Mouse (Mus musculus): Measurements from ENCODE around the gene Lias. TPM values are rescaled to one million over a fixed set of nuclear protein-coding genes. Genes with fewer than 3 reads are reported as not detected.

The Lias gene
- polyA plus RNA-seq, 1 experiment from 2014 or later: 55.6 TPM

DNA sequence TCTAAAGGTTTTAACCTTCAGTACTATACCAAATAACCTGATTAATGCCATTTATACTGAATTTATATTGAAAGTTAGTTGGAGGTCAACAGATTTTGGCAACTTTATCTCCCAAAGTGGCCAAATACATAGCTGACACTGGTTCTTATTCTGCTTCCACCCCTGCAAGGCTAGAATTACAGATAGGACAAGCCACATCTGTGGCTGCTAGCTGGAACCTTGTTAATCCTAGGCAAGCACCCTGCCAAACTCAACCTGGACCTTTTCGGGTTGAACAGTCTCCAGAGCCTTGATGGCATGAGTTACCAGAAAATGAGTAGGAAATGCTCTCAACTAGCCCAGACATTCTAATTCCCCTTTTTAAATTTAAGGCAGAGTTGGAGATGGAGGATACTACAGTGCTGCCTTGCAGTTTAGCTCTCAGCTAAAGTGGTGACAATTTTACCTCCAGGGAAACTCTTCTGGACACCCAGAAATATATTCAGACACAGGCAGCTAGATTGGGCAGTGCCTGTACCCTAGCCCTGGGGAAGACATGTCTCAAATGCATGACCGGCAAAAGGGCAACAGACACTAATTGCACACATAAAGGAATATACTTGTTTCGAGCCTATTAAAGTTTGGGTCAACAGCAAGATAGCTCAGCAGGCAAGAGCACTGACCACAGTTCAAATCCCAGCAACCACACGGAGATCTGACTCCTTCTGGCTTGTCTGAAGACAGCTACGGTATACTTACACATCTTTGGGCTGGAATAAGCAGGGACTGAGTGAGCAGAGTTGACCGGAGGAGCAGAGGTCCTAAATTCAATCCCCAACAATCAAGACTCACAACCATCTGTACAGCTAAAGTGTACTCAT, 4.1 kb upstream of the Lias start:
- no peak for ATAC-seq (ENCODE audit: insufficient number of reproducible peaks, low FRiP score)
- Histone ChIP-seq H3K27me3 (replicated peaks) (no peaks in the 10 kb centered on the region), H3K4me3 (no peak overlapping the region), H3K9me3 (replicated peaks) (no peaks in the 10 kb centered on the region), H3K4me2 (no peak overlapping the region), H3K36me3 (peaks cover 38% of the 10 kb centered on the region), H3K27ac (ENCODE audit: poor library complexity, severe bottlenecking) (no peak overlapping the region), H3K4me1 (replicated peaks) (peaks cover 14% of the 10 kb centered on the region), H3K9ac (no peak overlapping the region)
- WGBS: 74% methylated on average over 6 of the region's 6 CpGs

DNA sequence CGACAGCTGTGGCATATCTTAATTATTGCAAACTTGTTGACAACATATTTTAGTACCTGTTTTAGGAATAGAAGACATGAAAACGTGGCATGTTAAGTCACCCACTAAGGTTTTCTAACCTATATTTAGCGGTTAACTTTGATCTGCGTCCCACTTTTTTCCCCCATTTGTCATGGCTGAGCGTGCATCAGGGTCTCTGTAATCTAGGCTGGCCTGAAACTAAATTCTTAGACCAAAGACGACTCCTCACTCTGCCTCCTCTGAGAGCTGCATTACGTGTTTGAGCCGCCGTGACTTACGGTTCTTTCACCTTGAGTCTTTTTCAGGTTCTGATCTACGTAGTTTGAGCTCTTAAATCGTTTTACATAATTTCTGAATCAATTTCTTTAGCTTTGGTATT, 456 bp downstream of the Lias start:
- Histone ChIP-seq H3K9ac (peak overlapping the region; percentile 76), H3K4me1 (replicated peaks) (peaks cover 14% of the 10 kb centered on the region), H3K4me2 (peak overlapping the region; percentile 90), H3K4me3 (peak overlapping the region; percentile 96), H3K36me3 (peaks cover 52% of the 10 kb centered on the region), H3K27me3 (replicated peaks) (no peaks in the 10 kb centered on the region), H3K9me3 (replicated peaks) (no peaks in the 10 kb centered on the region), H3K27ac (ENCODE audit: poor library complexity, severe bottlenecking) (peak overlapping the region; percentile 59; the same call in 1 of the 2 replicates)
- 5% methylated on average over 12 of the region's 12 CpGs for WGBS
- no peak for ATAC-seq (ENCODE audit: insufficient number of reproducible peaks, low FRiP score)

DNA sequence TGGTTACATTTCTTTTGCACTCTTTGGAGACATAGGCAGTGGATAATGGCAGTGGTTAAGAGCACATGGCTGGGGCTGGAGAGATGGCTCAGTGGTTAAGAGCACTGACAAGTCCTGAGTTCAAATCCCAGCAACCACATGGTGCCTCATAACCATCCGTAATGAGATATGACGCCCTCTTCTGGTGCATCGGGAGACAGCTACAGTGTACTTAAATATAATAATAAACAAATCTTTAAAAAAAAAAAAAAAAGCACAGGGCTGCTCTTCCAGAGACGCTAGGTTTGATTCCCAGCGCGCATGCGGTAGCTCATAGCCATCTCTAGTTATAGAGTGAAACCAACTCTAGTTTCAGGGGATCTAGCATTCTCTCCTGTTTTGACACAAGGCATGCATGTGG, 3.1 kb downstream of the Lias start:
- Histone ChIP-seq H3K4me1 (replicated peaks) (peaks cover 9% of the 10 kb centered on the region), H3K27ac (ENCODE audit: poor library complexity, severe bottlenecking) (no peak overlapping the region), H3K27me3 (replicated peaks) (no peaks in the 10 kb centered on the region), H3K9ac (no peak overlapping the region), H3K4me3 (no peak overlapping the region), H3K4me2 (no peak overlapping the region), H3K9me3 (replicated peaks) (no peaks in the 10 kb centered on the region), H3K36me3 (peaks cover 48% of the 10 kb centered on the region)
- 89% methylated on average over 7 of the region's 7 CpGs for WGBS
- no peak for ATAC-seq (ENCODE audit: insufficient number of reproducible peaks, low FRiP score)

DNA sequence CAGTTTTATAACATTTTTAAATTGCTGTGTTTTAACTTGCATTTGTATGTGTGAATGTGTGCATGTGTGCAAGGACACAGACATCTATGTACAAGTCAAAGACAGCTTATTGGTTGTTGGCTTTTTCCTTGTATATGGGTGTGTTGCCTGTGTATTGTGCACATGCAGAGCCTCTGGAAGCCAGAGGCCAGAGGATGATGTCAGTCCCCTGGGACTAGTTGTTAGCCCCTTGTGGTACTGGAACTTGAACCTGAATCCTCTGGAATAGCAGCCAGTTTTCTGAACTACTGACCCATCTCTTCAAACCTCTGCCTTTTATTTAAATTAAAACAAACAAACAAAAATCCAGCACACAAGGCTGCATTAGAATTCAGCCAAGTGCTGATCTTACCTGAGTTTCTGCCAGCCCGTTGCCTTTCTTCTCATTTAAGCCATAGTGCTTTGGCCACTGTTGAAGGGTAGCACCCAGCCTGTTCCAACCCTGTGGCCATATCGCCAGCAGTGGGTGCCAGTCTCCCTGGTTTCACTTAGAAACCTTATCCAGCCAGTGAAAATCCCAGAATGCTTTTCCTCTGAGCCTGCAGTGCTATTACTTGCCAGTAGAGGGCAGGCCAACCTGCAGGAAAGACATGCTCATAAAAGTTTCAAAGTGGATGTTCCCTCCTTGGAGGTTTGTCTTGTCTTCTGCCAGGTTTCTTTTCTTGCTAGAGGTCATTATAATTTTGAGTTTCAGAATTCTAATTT, 10.1 kb downstream of the Lias start:
- peaks cover 74% of the 10 kb centered on the region for H3K36me3 ChIP-seq
- H3K4me3 ChIP-seq: no peak overlapping the region
- no peaks in the 10 kb centered on the region for H3K9me3 ChIP-seq (replicated peaks)
- H3K27ac ChIP-seq (ENCODE audit: poor library complexity, severe bottlenecking): no peak overlapping the region
- no peaks in the 10 kb centered on the region for H3K27me3 ChIP-seq (replicated peaks)
- no peak overlapping the region for H3K4me2 ChIP-seq
- no peaks in the 10 kb centered on the region for H3K4me1 ChIP-seq (replicated peaks)
- WGBS: 23% methylated on average over 2 of the region's 2 CpGs
- ATAC-seq (ENCODE audit: insufficient number of reproducible peaks, low FRiP score): 0 out of 2 replicates have a peak, but pooled peaks have one; percentile 45
- no peak overlapping the region for H3K9ac ChIP-seq

DNA sequence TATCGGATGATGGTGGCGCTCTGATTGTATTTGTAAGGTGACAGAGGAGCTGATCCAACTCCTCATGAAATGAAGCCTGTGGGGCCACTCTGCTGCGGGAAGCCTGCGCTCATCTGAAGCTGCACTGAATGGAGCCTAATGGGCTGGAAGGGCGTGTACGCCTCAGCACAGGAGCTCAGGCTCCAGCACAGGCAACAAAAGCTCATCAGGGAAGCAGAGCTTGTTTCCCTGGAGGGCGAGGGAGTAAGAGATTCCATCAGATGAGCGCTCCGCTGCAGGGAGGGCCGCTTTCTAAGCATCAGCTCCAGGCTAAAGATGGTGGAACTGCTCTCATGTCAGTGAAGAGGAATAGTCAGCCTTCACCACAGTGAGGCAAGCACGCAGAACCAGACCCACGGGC, 16.7 kb downstream of the Lias start:
- Histone ChIP-seq H3K27me3 (replicated peaks) (no peaks in the 10 kb centered on the region), H3K9ac (peak overlapping the region; percentile 22; the same call in 1 of the 2 replicates), H3K4me1 (replicated peaks) (peaks cover 7% of the 10 kb centered on the region), H3K9me3 (replicated peaks) (no peaks in the 10 kb centered on the region), H3K36me3 (peaks cover 66% of the 10 kb centered on the region), H3K27ac (ENCODE audit: poor library complexity, severe bottlenecking) (peak overlapping the region; percentile 37; the same call in 1 of the 2 replicates), H3K4me2 (no peak overlapping the region), H3K4me3 (no peak overlapping the region)
- no peak for ATAC-seq (ENCODE audit: insufficient number of reproducible peaks, low FRiP score)
- whole genome bisulfite sequencing: 54% methylated on average over 12 of the region's 12 CpGs

DNA sequence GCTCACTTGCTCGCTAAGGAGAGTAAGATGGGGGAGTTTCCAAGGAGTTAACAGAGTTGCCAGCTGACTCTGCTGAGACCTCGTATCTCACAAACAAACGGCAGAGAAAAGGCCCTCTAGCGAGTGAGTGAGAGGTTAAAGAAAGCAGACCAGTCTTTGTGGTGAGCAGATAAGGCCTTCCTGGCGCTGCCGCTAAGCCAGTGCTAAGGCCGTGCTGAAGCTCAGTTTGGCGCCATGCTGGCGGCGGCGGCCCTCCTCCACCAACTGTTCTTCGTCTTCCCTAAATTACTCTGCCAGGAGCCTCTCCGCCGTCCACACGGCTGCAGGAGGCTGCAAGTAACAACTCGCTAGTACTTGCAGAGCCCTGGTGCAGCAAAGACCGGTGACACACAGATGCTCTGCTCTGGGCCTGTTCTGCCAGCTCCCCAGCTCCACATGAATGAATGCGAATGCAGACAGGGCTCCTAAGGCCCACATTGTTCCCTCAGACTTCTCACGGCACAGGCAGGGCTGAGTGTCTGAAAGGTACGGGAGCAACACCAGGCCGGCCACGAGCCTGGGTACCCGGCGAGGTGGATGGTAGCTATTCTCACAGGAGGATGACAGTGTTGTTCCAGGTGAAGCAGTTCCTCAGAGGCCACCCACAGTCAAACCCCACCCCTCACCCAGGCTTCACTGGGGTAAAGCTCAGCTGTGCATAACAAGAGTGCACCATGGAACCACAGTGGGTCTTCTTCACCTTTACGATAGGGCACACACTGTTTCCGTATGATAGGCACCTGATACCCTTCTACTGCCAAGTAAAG, 24.6 kb downstream of the Lias start:
- Histone ChIP-seq H3K9ac (peak overlapping the region; percentile 54), H3K9me3 (replicated peaks) (no peaks in the 10 kb centered on the region), H3K36me3 (peaks cover 53% of the 10 kb centered on the region), H3K4me1 (replicated peaks) (peaks cover 34% of the 10 kb centered on the region), H3K4me2 (peak overlapping the region; percentile 58), H3K27me3 (replicated peaks) (no peaks in the 10 kb centered on the region), H3K4me3 (peak overlapping the region; percentile 20; the same call in 1 of the 2 replicates), H3K27ac (ENCODE audit: poor library complexity, severe bottlenecking) (peak overlapping the region; percentile 99)
- peak; percentile 92 for ATAC-seq (ENCODE audit: insufficient number of reproducible peaks, low FRiP score)
- WGBS: 8% methylated on average over 26 of the region's 26 CpGs

DNA sequence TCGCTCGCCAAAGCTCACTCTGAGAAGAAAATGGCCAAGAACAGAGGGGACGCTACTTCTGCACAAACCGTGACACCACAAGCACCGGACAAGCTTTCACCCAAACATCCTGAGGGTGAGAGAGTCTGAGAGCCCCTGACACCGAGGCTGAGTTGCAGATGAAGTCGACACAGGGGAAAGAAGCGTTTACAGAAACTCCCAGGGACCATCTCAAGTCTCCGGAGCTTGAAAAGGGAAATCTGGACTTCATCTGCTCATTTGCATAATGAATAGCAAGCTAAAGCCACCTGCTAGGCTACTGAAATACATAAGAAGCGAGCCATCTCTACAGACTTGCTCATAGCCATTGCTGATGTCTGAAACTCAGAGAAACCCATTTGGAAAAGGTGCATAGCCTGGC, 27.8 kb downstream of the Lias start:
- WGBS: 81% methylated on average over 10 of the region's 10 CpGs

DNA sequence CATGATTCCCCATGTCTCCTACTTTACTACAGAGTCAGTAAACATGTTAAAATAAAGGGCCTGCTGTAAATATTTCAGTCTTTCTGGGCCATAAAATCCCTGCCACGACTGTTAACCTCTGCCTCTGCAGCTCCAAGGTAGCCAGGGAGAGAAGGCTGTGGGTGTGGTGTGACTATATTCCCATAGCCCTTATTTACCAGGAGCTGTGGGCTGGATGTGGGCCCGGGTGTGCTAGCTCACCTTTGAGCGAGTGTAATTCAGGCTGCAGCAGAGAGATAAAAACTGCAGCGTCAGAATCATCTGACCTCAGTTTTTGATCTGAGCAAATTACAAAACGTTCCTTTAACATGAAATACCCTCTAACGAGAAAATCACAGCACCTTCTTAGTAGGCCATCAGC, 29.5 kb downstream of the Lias start:
- Histone ChIP-seq H3K36me3 (peaks cover 80% of the 10 kb centered on the region), H3K9me3 (replicated peaks) (no peaks in the 10 kb centered on the region), H3K4me2 (no peak overlapping the region), H3K27ac (ENCODE audit: poor library complexity, severe bottlenecking) (no peak overlapping the region), H3K4me1 (replicated peaks) (peaks cover 19% of the 10 kb centered on the region), H3K4me3 (no peak overlapping the region), H3K9ac (no peak overlapping the region), H3K27me3 (replicated peaks) (no peaks in the 10 kb centered on the region)
- ATAC-seq (ENCODE audit: insufficient number of reproducible peaks, low FRiP score): no peak
- WGBS: 74% methylated on average over 6 of the region's 6 CpGs

More for the DNA sequence above, 27.8 kb downstream of the Lias start:
- H3K9ac ChIP-seq: no peak overlapping the region
- no peak overlapping the region for H3K27ac ChIP-seq (ENCODE audit: poor library complexity, severe bottlenecking)
- H3K4me2 ChIP-seq: no peak overlapping the region
- no peaks in the 10 kb centered on the region for H3K27me3 ChIP-seq (replicated peaks)
- peaks cover 32% of the 10 kb centered on the region for H3K4me1 ChIP-seq (replicated peaks)
- no peak for ATAC-seq (ENCODE audit: insufficient number of reproducible peaks, low FRiP score)
- H3K4me3 ChIP-seq: no peak overlapping the region
- H3K9me3 ChIP-seq (replicated peaks): no peaks in the 10 kb centered on the region
- H3K36me3 ChIP-seq: peaks cover 69% of the 10 kb centered on the region

DNA sequence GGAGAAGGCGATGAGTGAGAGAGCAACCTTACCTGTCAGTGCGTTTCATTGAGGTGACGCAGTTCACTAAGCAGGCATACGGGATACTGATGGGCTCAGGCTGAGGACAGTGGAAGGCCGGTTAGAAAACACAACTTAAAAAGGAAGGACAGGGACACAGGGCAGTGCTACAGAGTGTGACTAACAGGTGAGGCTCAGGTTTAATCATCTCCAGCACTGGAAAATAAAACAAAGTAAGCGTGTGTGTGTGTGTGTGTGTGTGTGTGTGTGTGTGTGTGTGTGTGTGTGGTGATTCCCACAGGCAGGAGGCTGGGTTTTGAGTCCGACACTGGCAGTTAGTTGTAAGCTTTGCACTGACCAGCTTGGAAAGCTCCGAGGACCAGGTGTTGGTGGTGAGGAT, 31.5 kb downstream of the Lias start:
- Histone ChIP-seq H3K4me1 (replicated peaks) (no peaks in the 10 kb centered on the region), H3K4me3 (no peak overlapping the region), H3K9me3 (replicated peaks) (no peaks in the 10 kb centered on the region), H3K4me2 (no peak overlapping the region), H3K9ac (no peak overlapping the region), H3K36me3 (peaks cover 84% of the 10 kb centered on the region), H3K27ac (ENCODE audit: poor library complexity, severe bottlenecking) (no peak overlapping the region), H3K27me3 (replicated peaks) (no peaks in the 10 kb centered on the region)
- ATAC-seq (ENCODE audit: insufficient number of reproducible peaks, low FRiP score): no peak
- WGBS: 83% methylated on average over 8 of the region's 8 CpGs

DNA sequence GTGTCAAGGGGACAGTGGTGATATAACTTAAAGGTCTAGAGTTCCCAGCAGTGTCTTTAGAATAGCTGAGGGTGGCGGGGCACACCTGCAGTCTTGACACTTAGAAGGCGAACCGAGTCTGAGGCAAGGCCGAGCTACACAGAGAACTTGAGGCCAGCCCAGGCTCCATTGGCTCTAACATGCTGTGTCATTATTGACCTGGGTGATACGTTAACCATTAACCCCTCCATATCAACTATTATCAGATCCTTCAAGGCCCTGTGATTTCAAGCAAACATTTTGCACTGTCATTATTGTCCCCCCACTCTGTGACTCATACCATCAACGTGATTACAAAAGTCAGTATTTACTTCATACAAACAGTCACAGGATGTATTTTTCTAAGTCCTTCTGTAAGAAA, 32.9 kb downstream of the Lias start:
- Histone ChIP-seq H3K9ac (no peak overlapping the region), H3K4me1 (replicated peaks) (peaks cover 5% of the 10 kb centered on the region; the same call in 1 of the 2 replicates), H3K36me3 (peaks cover 72% of the 10 kb centered on the region), H3K27me3 (replicated peaks) (no peaks in the 10 kb centered on the region), H3K27ac (ENCODE audit: poor library complexity, severe bottlenecking) (no peak overlapping the region), H3K9me3 (replicated peaks) (no peaks in the 10 kb centered on the region), H3K4me2 (no peak overlapping the region), H3K4me3 (no peak overlapping the region)
- WGBS: 83% methylated on average over 6 of the region's 6 CpGs
- no peak for ATAC-seq (ENCODE audit: insufficient number of reproducible peaks, low FRiP score)

DNA sequence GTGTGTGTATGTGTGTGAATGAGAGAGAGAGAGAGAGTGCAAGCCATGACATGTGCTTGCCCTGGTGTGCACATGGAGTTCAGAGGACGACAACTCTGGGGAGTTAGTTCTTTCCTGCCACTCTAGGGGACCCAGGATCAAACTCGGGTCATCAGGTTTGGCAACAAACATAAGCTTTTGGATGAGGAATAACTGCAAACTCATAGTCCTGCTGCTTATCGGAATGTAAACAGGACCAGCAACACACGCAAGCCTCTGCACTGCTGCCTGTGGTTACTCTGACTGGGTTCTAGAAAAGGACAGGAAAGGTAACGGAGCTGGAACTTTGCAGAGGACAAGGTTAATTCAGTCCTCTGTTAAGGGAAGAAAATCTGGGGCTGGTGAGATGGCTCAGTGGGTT, 34.0 kb downstream of the Lias start:
- H3K4me3 ChIP-seq: no peak overlapping the region
- H3K36me3 ChIP-seq: peaks cover 67% of the 10 kb centered on the region
- H3K27ac ChIP-seq (ENCODE audit: poor library complexity, severe bottlenecking): no peak overlapping the region
- no peaks in the 10 kb centered on the region for H3K27me3 ChIP-seq (replicated peaks)
- peaks cover 5% of the 10 kb centered on the region; the same call in 1 of the 2 replicates for H3K4me1 ChIP-seq (replicated peaks)
- H3K9me3 ChIP-seq (replicated peaks): no peaks in the 10 kb centered on the region
- 82% methylated on average over 5 of the region's 5 CpGs for WGBS
- no peak overlapping the region for H3K9ac ChIP-seq
- no peak for ATAC-seq (ENCODE audit: insufficient number of reproducible peaks, low FRiP score)
- no peak overlapping the region for H3K4me2 ChIP-seq

All from heart, embryonic 12.5 days (tissue).